Mouse (Mus musculus): ENCODE results near the gene Myom3.

DNA sequence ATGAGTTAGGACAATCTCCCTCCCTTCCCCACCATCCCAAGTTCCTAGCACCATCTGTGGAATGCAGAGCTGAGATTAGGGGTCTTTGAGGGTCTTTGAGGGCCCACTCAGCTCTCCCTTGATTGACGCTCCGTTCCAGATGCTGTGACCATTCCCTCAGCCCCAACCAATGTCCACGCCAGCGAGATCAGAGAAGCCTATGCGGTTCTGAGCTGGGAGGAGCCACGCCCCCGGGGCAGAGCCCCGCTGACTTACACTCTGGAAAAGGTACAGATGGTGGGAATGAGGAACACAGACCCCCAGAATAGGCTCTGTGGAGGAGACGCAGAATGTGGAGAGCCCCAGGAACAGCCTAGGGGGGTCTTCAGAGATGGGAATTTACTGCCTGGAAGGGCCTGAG lies 20.1 kb downstream of the Myom3 start:
- TF ChIP-seq CTCF (IDR thresholded peaks at IDR 0.05; ENCODE audit: low read depth, low read length) (no peak), POLR2A (IDR thresholded peaks at IDR 0.05; ENCODE audit: extremely low read depth, insufficient read depth, low read length) (no peak)
